ENCODE assay signal across 9 mouse cellular contexts in the genomic region with DNA sequence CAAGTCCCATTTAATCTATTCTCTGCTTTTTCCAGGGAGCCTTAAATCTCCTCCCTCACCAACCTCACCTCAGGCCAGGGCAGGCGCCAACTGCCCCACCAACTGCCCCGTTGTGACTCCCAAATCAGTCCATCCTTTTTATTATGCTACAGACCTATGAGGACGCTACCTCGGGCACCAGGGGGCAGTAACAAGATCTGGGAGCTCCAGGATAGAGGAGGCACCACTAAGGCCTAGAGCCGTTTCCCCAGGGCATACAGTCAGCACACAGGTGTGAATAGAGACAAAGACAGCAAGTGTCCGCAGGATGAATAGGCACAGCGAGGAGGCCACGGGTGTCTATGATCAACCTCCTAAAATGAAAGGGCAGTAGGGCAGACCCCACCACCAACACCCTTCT. TPM values are rescaled to one million over a fixed set of nuclear protein-coding genes. Genes with fewer than 3 reads are reported as not detected.
DNase-seq lines count a peak whose midpoint lies in the region; ATAC-seq and TF ChIP-seq lines count a peak whose summit lies in the region.
"Had no signal": no experiment of that assay in that cellular context is flagged by ENCODE, and none has a peak within 500 bp of the region (broad histone marks: within the 10 kb centered on the region; RNA-seq: fewer than 3 reads in every experiment).

No protein-coding gene starts in this region.

- intact Hi-C loops in left cerebral cortex, postnatal 14 days (cut with DNase I) = no loop called here

- H3K27ac ChIP-seq in forebrain, embryonic 10.5 days = peak overlapping the region; percentile 78
- H3K27ac ChIP-seq in forebrain, postnatal 0 days (ENCODE audit: low read depth, low read length) = no peak overlapping the region
- no peak overlapping the region for H3K27ac ChIP-seq in bone marrow macrophage, adult 2 months (ENCODE audit: insufficient read depth, low read depth, low read length)
- peak overlapping the region; percentile 66; the same call in 1 of the 2 replicates for H3K27ac ChIP-seq in kidney, adult 2 months (ENCODE audit: insufficient read depth, low read depth, low read length)

- H3K9ac ChIP-seq in forebrain, postnatal 0 days = no peak overlapping the region

- no peaks in the 10 kb centered on the region for H3K27me3 ChIP-seq in forebrain, embryonic 10.5 days (ENCODE audit: poor library complexity, severe bottlenecking)
- no peaks in the 10 kb centered on the region for H3K27me3 ChIP-seq in forebrain, postnatal 0 days (ENCODE audit: insufficient read depth, low read length)
- no peaks in the 10 kb centered on the region for H3K27me3 ChIP-seq in kidney, adult 2 months (replicated peaks; ENCODE audit: control insufficient read depth, insufficient read depth, low read length)
- H3K27me3 ChIP-seq: Patski had no signal

- H3K36me3 ChIP-seq in forebrain, embryonic 10.5 days (replicated peaks) = peaks cover 62% of the 10 kb centered on the region
- no peaks in the 10 kb centered on the region for H3K36me3 ChIP-seq in forebrain, postnatal 0 days (ENCODE audit: insufficient read depth)
- H3K36me3 ChIP-seq in kidney, adult 2 months (ENCODE audit: control insufficient read depth, insufficient read depth, low read length) = no peaks in the 10 kb centered on the region

- H3K4me2 ChIP-seq in forebrain, postnatal 0 days (ENCODE audit: low read depth) = no peak overlapping the region

- 46% methylated on average over 8 of the region's 8 CpGs for WGBS in forebrain, embryonic 10.5 days
- WGBS in forebrain, postnatal 0 days = 41% methylated on average over 8 of the region's 8 CpGs
- 43% methylated on average over 8 of the region's 8 CpGs for WGBS in kidney, adult 2 months

- no peak overlapping the region for H3K4me3 ChIP-seq in forebrain, embryonic 10.5 days
- no peak overlapping the region for H3K4me3 ChIP-seq in forebrain, postnatal 0 days (ENCODE audit: low read depth, low read length)
- H3K4me3 ChIP-seq in bone marrow macrophage, adult 2 months (ENCODE audit: insufficient read depth, low read length) = no peak overlapping the region
- no peak overlapping the region for H3K4me3 ChIP-seq in kidney, adult 2 months (ENCODE audit: insufficient read depth, low read depth, low read length)

- no peak for ATAC-seq in forebrain, postnatal 0 days
- ATAC-seq: Patski had no signal

- no peak for DNase-seq in forebrain, embryonic 10.5 days (ENCODE audit: extremely low spot score, low spot score)
- no peak for DNase-seq in forebrain, postnatal 0 days
- peak; percentile 68 for DNase-seq in 3T3-L1 (ENCODE audit: low read depth, low spot score)
- peak; percentile 59 for DNase-seq in kidney, adult 2 months
- DNase-seq in lung, postnatal 25 days (ENCODE audit: low spot score) = peak; percentile 46
- no peak for DNase-seq in urinary bladder, postnatal 10 days (ENCODE audit: low spot score)
- no peak for DNase-seq in left cerebral cortex, postnatal 14 days (ENCODE audit: low spot score in 2 of 2)

- H3K9me3 ChIP-seq in forebrain, embryonic 10.5 days = no peaks in the 10 kb centered on the region
- H3K9me3 ChIP-seq in forebrain, postnatal 0 days (ENCODE audit: low read length) = no peaks in the 10 kb centered on the region

- peaks cover 60% of the 10 kb centered on the region for H3K4me1 ChIP-seq in forebrain, embryonic 10.5 days
- H3K4me1 ChIP-seq in forebrain, postnatal 0 days (ENCODE audit: insufficient read depth) = peaks cover 3% of the 10 kb centered on the region; the same call in 1 of the 2 replicates
- 0 out of 2 replicates have a peak, but pooled peaks cover 3% of the 10 kb centered on the region for H3K4me1 ChIP-seq in bone marrow macrophage, adult 2 months (ENCODE audit: control insufficient read depth, insufficient read depth, low read length)
- H3K4me1 ChIP-seq in kidney, adult 2 months (ENCODE audit: control insufficient read depth, insufficient read depth, low read length) = peaks cover 28% of the 10 kb centered on the region

- no peak for TF ChIP-seq POLR2A in bone marrow macrophage, adult 2 months (IDR thresholded peaks at IDR 0.05; ENCODE audit: borderline replicate concordance, low read depth, low read length)
- TF ChIP-seq POLR2A in kidney, adult 2 months (IDR thresholded peaks at IDR 0.05; ENCODE audit: low read depth, low read length) = no peak

- TF ChIP-seq CTCF in forebrain, postnatal 0 days (IDR thresholded peaks at IDR 0.05; ENCODE audit: low read depth) = no peak; the same call in 1 of the 2 replicates
- TF ChIP-seq CTCF in bone marrow macrophage, adult 2 months (IDR thresholded peaks at IDR 0.05; ENCODE audit: low read depth, low read length) = 0 out of 2 replicates have a peak, but pooled peaks have one; percentile 21
- TF ChIP-seq CTCF in kidney, adult 2 months (conservative IDR thresholded peaks at IDR 0.05; ENCODE audit: insufficient read depth, insufficient read length, low read depth, low read length) = no peak; the same call in 1 of the 2 replicates

RNA-seq across cellular contexts. Expression of gene Arhgef17, which starts 23.3 kb away (rescaled TPM):
- 6.5 TPM in 2 replicates for polyA plus RNA-seq in forebrain, embryonic 10.5 days (2016; fragmentation: Nextera tagmentation; extraction: Ambion mirVana)
- 47.9 and 52.7 TPM in 2 replicates for total RNA-seq in forebrain, postnatal 0 days (2014; rRNA removed)
- polyA plus RNA-seq in forebrain, postnatal 0 days (2015; fragmentation: Nextera tagmentation; extraction: Ambion mirVana) = 9.8 and 12.5 TPM in 2 replicates
- 0.36 and 0.52 TPM in 2 replicates for polyA plus RNA-seq in bone marrow macrophage, adult 2 months (2012; ENCODE audit: insufficient read depth, insufficient read length, missing spikeins)
- 25.4 and 29.3 TPM in 2 replicates for polyA plus RNA-seq in kidney, adult 2 months (2012; rRNA removed)
- 10 to 100 TPM; 81.3 to 91.6 TPM for total RNA-seq in left cerebral cortex, postnatal 14 days (2021)

RNA-seq across cellular contexts. Expression of gene Relt, which starts 45.3 kb away (rescaled TPM):
- 5.0 and 5.7 TPM in 2 replicates for polyA plus RNA-seq in forebrain, embryonic 10.5 days (2016; fragmentation: Nextera tagmentation; extraction: Ambion mirVana)
- 7.5 and 8.3 TPM in 2 replicates for total RNA-seq in forebrain, postnatal 0 days (2014; rRNA removed)
- 4.4 and 5.1 TPM in 2 replicates for polyA plus RNA-seq in forebrain, postnatal 0 days (2015; fragmentation: Nextera tagmentation; extraction: Ambion mirVana)
- 6.3 and 6.9 TPM in 2 replicates for polyA plus RNA-seq in bone marrow macrophage, adult 2 months (2012; ENCODE audit: insufficient read depth, insufficient read length, missing spikeins)
- polyA plus RNA-seq in kidney, adult 2 months (2012; rRNA removed) = 1.5 and 3.8 TPM in 2 replicates
- 10 to 100 TPM in 1 of 2 experiments, 1 to 10 TPM in 1; 9.7 to 10.6 TPM for total RNA-seq in left cerebral cortex, postnatal 14 days (2021)

Comparison
In these comparisons a context has a peak if more than half of its experiments do, and no peak if none do; other contexts are left out.
1. H3K27ac ChIP-seq: peak in forebrain, embryonic 10.5 days (single experiment) and kidney, adult 2 months (single experiment); none in forebrain, postnatal 0 days (single experiment) and bone marrow macrophage, adult 2 months (single experiment).
2. DNase-seq: peak in 3T3-L1 (single experiment), kidney, adult 2 months (single experiment) and lung, postnatal 25 days (single experiment); none in forebrain, embryonic 10.5 days (single experiment), forebrain, postnatal 0 days (single experiment), urinary bladder, postnatal 10 days (single experiment) and left cerebral cortex, postnatal 14 days (0 of 2).